Mouse (Mus musculus) stomach, embryonic 16.5 days (tissue): Measurements from ENCODE around the gene Stpg3. TPM values are rescaled to one million over a fixed set of nuclear protein-coding genes. Genes with fewer than 3 reads are reported as not detected.
A peak's percentile ranks its signal among the peaks of the same experiment; 100 is the strongest.

ENCODE experiments used
- ATAC-seq: fragments of 200-750 bp; cut with Nextera tagmentation; 2 replicates; pipeline ENCODE4 v1.8.0; 2017; ENCODE audit warnings: moderate number of reproducible peaks, moderate TSS enrichment; ENCODE audit not compliant: insufficient read depth, low FRiP score
- H3K27ac ChIP-seq: fragments of 300-500 bp; sonication (generic); 2 replicates; pipeline ENCODE4 v1.5.1; 2014; ENCODE audit warnings: low read length
- H3K27me3 ChIP-seq: fragments of 300-500 bp; sonication (generic); 2 replicates; pipeline ENCODE4 v1.6.1; 2014; ENCODE audit warnings: low read length, control low read depth, mixed read lengths; ENCODE audit not compliant: control insufficient read depth, insufficient read depth
- H3K36me3 ChIP-seq: fragments of 300-500 bp; sonication (generic); 2 replicates; pipeline ENCODE4 v1.6.1; 2014; ENCODE audit warnings: low read length; ENCODE audit not compliant: control insufficient read depth, insufficient read depth
- H3K4me1 ChIP-seq: fragments of 300-500 bp; sonication (generic); 2 replicates; pipeline ENCODE4 v1.6.1; 2014; ENCODE audit warnings: low read length, control low read depth, mixed read lengths; ENCODE audit not compliant: control insufficient read depth, insufficient read depth
- H3K4me2 ChIP-seq: fragments of 300-500 bp; sonication (generic); 2 replicates; pipeline ENCODE4 v1.6.1; 2014; ENCODE audit warnings: low read depth, low read length, mixed read lengths
- H3K4me3 ChIP-seq: fragments of 300-500 bp; sonication (generic); replicated peaks from 2 replicates; pipeline ENCODE4 v1.5.1; 2014; ENCODE audit warnings: mild to moderate bottlenecking, low read length
- H3K9ac ChIP-seq: fragments of 300-500 bp; sonication (generic); 2 replicates; pipeline ENCODE4 v1.6.1; 2014; ENCODE audit warnings: low read length
- H3K9me3 ChIP-seq: fragments of 300-500 bp; sonication (generic); replicated peaks from 2 replicates; pipeline ENCODE4 v1.6.1; 2016; ENCODE audit warnings: low read length, control low read depth; ENCODE audit not compliant: control insufficient read depth
- WGBS: fragments of 180-500 bp; shearing (Covaris S2); extraction: QIAGEN DNeasy Blood & Tissue Kit; methylation state at CpG from one replicate; pipeline ENCODE4 v1.1.7; 2014; 5-methylcytosine and 5-hydroxymethylcytosine counted together
- polyA plus RNA-seq: library from polyadenylated mRNA; unstranded; fragments of >200 nt; fragmentation: Nextera tagmentation; extraction: Ambion mirVana; gene quantifications from 2 replicates; pipeline ENCODE4 v1.2.1, GENCODE M21; 2015

The Stpg3 gene
- polyA plus RNA-seq, 1 experiment from 2014 or later, result 0.06 TPM

DNA sequence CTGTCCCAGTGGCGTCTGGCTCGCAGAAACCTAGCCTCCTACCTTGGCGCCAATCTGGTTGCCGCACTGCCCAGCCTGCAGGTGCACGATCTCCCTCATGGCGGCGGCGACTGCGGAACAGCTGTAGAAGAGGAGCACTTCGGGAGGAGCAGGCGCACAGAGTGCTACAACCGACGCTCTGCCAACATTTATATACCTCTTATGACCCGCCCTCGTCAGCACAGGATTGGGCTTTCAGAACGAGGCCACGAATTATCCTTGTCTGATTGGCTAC lies 10.0 kb upstream of the Stpg3 start, which contains the start of gene Tubb4b:
Gene Tubb4b, minus strand, starts transcription at position 211 of the 274 bp plus-strand sequence.
- WGBS, result 0% methylated on average over 17 of the region's 17 CpGs
- Histone ChIP-seq H3K4me3 (peak within 1 kb of the TSS; percentile 93), H3K4me1 (peaks cover 22% of the 10 kb centered on the region), H3K9me3 (no peaks in the 10 kb centered on the region), H3K36me3 (0 out of 2 replicates have a peak, but pooled peaks cover 5% of the 10 kb centered on the region), H3K27ac (peak within 1 kb of the TSS; percentile 99), H3K4me2 (peak within 1 kb of the TSS; percentile 98), H3K27me3 (no peaks in the 10 kb centered on the region), H3K9ac (peak within 1 kb of the TSS; percentile 91)
- ATAC-seq, result no peak

- peak; percentile 67 for ATAC-seq
- H3K9me3 ChIP-seq, result no peaks in the 10 kb centered on the region
- WGBS, result under 1% methylated on average over 53 of the region's 53 CpGs
These were observed 9.4 kb upstream of the Stpg3 start for GRCm38 (mm10) chr2:25223681-25224491.

DNA sequence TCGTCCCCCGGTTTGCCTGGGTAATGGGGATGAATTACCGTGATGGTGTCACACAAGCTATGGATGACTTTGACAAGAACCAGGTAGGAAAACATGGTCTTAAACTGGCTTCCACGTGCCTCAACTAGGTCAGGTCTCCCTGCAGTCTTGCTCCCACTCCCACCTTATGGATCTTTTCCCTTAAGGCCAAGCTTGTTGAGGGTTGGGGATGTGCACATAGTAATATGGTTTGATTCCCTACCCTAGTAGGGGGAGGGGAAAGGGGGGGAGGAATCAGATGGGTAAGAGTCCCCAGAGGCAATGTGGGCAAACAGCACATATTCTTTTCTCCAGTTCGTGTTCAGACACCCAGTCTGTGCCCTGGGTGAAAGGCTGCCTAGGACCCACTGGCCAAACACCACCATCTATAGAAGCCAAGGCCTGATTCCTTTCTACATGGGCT lies 6.9 kb upstream of the Stpg3 start:
- WGBS, result 65% methylated on average over 5 of the region's 5 CpGs
- peaks cover 17% of the 10 kb centered on the region for H3K4me1 ChIP-seq
- H3K9me3 ChIP-seq, result no peaks in the 10 kb centered on the region
- no peak overlapping the region for H3K27ac ChIP-seq
- no peak for ATAC-seq
- H3K27me3 ChIP-seq, result no peaks in the 10 kb centered on the region
- H3K4me3 ChIP-seq, result no peak overlapping the region
- no peak overlapping the region for H3K4me2 ChIP-seq
- H3K36me3 ChIP-seq, result 0 out of 2 replicates have a peak, but pooled peaks cover 5% of the 10 kb centered on the region
- no peak overlapping the region for H3K9ac ChIP-seq

More at GRCm38 (mm10) chr2:25223681-25224491, 9.4 kb upstream of the Stpg3 start:
- H3K27me3 ChIP-seq, result no peaks in the 10 kb centered on the region
- H3K36me3 ChIP-seq, result 0 out of 2 replicates have a peak, but pooled peaks cover 5% of the 10 kb centered on the region
- peak overlapping the region; percentile 98 for H3K4me2 ChIP-seq
- H3K27ac ChIP-seq, result peak overlapping the region; percentile 98
- H3K9ac ChIP-seq, result peak overlapping the region; percentile 91
- peaks cover 21% of the 10 kb centered on the region for H3K4me1 ChIP-seq
- H3K4me3 ChIP-seq, result peak overlapping the region; percentile 93

GRCm38 (mm10) chr2:25218445-25218844 lies 4.0 kb upstream of the Stpg3 start, which contains the start of gene Fam166a:
Fam166a (plus strand) TSS chr2:25218745.
- no peak for ATAC-seq
- H3K27me3 ChIP-seq, result no peaks in the 10 kb centered on the region
- no peaks in the 10 kb centered on the region for H3K9me3 ChIP-seq
- H3K4me2 ChIP-seq, result no peak within 1 kb of the TSS
- H3K4me3 ChIP-seq, result no peak within 1 kb of the TSS
- 0 out of 2 replicates have a peak, but pooled peaks cover 5% of the 10 kb centered on the region for H3K36me3 ChIP-seq
- H3K9ac ChIP-seq, result no peak within 1 kb of the TSS
- H3K4me1 ChIP-seq, result peaks cover 3% of the 10 kb centered on the region
- H3K27ac ChIP-seq, result no peak within 1 kb of the TSS

- ATAC-seq, result no peak
- Histone ChIP-seq H3K27ac (no peak overlapping the region), H3K9ac (no peak overlapping the region), H3K36me3 (0 out of 2 replicates have a peak, but pooled peaks cover 5% of the 10 kb centered on the region), H3K4me2 (no peak overlapping the region), H3K4me1 (no peaks in the 10 kb centered on the region), H3K4me3 (no peak overlapping the region), H3K9me3 (no peaks in the 10 kb centered on the region), H3K27me3 (no peaks in the 10 kb centered on the region)
- WGBS, result 60% methylated on average over 2 of the region's 2 CpGs
These were observed 3.2 kb upstream of the Stpg3 start for GRCm38 (mm10) chr2:25217666-25218065.

GRCm38 (mm10) chr2:25213266-25213865 lies 1.1 kb downstream of the Stpg3 start:
- Histone ChIP-seq H3K27me3 (no peaks in the 10 kb centered on the region), H3K4me1 (peaks cover 15% of the 10 kb centered on the region), H3K9ac (no peak overlapping the region), H3K4me3 (no peak overlapping the region), H3K4me2 (no peak overlapping the region), H3K36me3 (no peaks in the 10 kb centered on the region), H3K9me3 (no peaks in the 10 kb centered on the region), H3K27ac (no peak overlapping the region)
- no peak for ATAC-seq
- WGBS, result 60% methylated on average over 23 of the region's 23 CpGs

DNA sequence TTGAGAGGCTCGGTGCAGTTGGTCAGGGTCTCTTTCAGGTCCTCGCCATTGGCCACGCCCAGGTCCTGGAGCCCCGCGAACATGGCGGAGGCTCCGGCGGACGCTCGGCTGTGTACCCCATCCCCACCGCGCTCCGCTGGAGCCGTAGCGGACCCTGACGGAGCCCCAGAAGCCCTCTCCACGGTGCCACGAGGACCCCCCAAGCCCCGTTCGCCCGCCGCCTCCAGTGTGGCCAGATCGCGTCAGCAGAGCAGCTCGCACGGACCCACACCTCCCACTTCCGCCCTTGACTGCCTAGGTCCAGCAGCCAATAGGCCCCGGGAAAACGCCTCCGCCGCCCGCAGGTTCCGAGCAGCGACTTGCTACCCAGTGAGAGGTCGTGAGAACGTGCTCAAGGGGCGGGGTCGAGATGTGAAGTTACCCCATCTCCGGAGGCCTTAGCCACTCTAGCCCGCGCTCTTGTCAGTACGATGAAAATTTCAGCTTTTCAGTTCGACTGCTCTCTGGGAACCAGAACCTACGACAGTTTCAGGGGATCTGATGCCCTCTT lies 3.2 kb downstream of the Stpg3 start, which contains the start of gene Nelfb:
Gene Nelfb, minus strand, starts transcription at position 369 of the 550 bp plus-strand sequence.
- H3K4me1 ChIP-seq, result peaks cover 17% of the 10 kb centered on the region
- ATAC-seq, result peak; percentile 91
- H3K27me3 ChIP-seq, result no peaks in the 10 kb centered on the region
- peak within 1 kb of the TSS; percentile 97 for H3K9ac ChIP-seq
- no peaks in the 10 kb centered on the region for H3K9me3 ChIP-seq
- H3K36me3 ChIP-seq, result 0 out of 2 replicates have a peak, but pooled peaks cover 4% of the 10 kb centered on the region
- under 1% methylated on average over 44 of the region's 44 CpGs for WGBS
- H3K4me2 ChIP-seq, result peak within 1 kb of the TSS; percentile 89
- H3K4me3 ChIP-seq, result peak within 1 kb of the TSS; percentile 92
- H3K27ac ChIP-seq, result peak within 1 kb of the TSS; percentile 81

DNA sequence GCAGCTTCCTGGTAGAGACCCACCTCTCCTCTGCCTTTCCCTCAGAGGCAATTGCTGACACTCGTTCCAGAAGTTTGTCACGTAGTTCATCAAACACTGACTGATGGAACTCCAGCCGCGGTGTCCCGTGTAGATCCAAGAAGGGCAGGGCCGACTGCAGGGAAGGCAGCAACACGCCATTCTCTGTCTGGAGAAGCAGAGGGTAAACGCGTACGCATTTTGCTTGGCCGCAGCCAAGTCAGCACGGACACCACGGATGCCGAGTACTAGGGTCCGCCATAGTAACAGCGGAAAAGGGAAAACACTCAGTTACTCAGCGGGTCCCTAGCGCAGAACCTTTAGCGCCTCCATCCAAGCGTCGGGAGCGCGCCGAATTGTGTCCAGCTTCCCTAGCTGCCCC lies 3.8 kb downstream of the Stpg3 start:
- Histone ChIP-seq H3K4me1 (peaks cover 17% of the 10 kb centered on the region), H3K9me3 (no peaks in the 10 kb centered on the region), H3K27ac (peak overlapping the region; percentile 81), H3K36me3 (0 out of 2 replicates have a peak, but pooled peaks cover 4% of the 10 kb centered on the region), H3K4me3 (peak overlapping the region; percentile 92), H3K27me3 (no peaks in the 10 kb centered on the region), H3K9ac (peak overlapping the region; percentile 97), H3K4me2 (peak overlapping the region; percentile 89)
- peak; percentile 18; the same call in 1 of the 2 replicates for ATAC-seq
- WGBS, result under 1% methylated on average over 24 of the region's 24 CpGs

DNA sequence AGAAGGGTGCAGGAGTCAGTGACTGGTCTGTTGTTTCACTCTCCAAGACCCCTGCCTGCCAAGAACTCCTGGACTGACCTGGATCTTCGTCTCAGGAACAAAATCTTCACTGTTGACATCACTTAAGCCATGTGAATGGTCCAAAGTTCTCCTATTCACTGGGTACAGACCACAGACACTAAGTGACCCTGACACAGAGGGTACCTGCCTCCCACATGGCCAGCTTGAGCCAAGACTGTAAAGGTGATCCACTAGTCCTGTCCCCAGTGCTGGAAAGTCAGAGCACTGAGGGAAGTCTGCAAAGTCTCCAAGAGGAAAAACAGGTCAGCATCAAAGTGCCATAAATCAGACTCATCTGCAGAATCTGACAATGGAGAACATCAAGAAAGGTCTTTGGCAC lies 6.8 kb downstream of the Stpg3 start:
- no peak overlapping the region for H3K27ac ChIP-seq
- peaks cover 9% of the 10 kb centered on the region; the same call in 1 of the 2 replicates for H3K36me3 ChIP-seq
- no peak overlapping the region for H3K9ac ChIP-seq
- 78% methylated on average over 1 of the region's 1 CpGs for WGBS
- H3K4me1 ChIP-seq, result peaks cover 17% of the 10 kb centered on the region
- H3K27me3 ChIP-seq, result no peaks in the 10 kb centered on the region
- no peaks in the 10 kb centered on the region for H3K9me3 ChIP-seq
- no peak overlapping the region for H3K4me2 ChIP-seq
- H3K4me3 ChIP-seq, result no peak overlapping the region
- no peak for ATAC-seq
